Mouse (Mus musculus) layer of hippocampus, postnatal 14 days (tissue): ENCODE measurements around the gene Ccdc88b. TPM values are rescaled to one million over a fixed set of nuclear protein-coding genes. Genes with fewer than 3 reads are reported as not detected.

Experiments used
- DNase-seq, 2 experiments: peaks; one replicate each; pipeline ENCODE4 v3.0.0; 2021 to 2022; ENCODE audit warnings: low spot score in 2 of 2, mixed read lengths in 1 of 2
- total RNA-seq, 2 experiments: library from RNA; stranded (reverse); gene quantifications; 2 replicates each; pipeline ENCODE4 v1.2.3; 2021

The Ccdc88b gene
- total RNA-seq, 2 experiments from 2014 or later, result 4.1 to 5.8 TPM

DNA sequence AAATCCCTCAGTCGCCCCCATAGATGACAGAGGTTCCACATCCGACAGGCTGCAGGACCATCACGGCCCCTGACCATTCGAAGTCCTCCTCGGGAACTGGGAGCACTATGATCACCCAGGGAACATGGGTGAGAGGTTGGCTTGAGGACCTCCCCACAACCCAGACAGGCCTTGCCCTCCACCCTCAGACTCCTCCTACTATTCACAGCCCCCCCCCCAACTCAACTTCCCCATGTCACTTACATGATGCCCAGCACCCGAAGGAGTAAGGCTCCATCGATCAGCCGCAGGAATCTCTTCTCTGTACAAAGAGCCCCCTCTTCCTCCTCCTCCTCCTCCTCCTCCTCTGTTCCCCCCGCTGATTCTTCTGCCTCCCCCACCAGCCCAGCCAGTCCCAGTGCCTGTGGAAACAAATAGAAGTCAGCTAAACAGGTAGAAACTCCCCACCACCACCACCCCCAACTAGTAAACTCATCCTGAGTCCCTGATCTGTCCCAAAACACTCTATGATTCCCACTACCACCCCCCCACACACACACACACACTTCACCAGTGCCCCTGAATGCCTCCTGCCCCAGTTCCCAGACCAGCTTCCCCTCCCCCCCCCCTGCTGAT is 513 bp downstream of the Ccdc88b start:
- no peak for DNase-seq

DNA sequence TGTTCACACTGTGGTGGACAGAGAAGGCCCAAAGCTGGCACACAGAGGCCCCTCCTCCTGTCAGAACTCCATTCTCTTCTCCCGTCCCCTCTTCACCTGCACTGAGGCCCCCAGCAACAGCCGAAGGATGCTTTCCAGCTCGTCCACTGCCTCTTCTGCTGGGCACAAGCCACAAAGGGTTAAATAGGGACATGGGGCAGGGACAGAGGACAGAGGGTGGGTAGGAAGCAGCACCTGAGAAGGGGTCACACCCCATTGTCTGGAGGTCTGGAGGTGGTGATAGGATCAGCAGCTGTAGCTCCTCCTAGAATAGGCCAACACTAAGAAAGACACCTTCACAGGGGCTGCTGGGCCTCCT is 1.0 kb downstream of the Ccdc88b start:
- DNase-seq, result no peak

DNA sequence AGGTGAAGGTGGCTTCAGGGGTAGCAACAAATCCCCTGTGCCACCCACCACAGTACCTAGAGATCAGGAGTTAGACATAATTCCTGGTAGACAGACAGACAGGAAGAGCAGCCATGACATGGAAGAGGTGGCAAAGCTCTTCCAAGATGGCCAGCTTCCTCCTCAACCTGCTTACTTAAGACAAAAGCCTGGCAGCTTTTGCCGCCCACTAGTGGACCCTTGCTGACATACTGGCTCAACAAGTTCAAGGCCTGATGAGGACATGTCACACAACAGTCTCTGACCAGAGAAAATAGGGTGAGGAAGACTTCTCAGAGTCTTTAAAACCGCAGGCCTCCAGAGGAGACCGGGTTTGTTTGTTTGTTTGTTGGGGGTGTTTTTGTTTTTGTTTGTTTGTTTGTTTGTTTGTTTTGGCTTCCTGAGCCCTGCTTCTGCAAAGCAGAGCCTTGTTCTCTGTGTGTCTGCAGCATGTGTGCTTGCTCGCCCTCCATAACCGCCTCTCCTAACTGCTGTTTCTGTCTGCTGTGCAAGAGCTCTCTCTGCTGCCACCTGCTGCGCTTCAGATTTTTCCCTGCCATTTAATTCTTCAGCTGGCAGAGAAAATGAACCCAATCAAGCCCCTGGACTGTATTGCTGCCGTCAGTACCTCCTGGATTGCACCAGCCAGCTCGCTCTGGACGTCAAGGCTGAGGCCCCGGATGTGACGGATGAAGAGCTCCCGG is 1.6 kb downstream of the Ccdc88b start:
- DNase-seq, result peak; percentile 62 to 77

DNA sequence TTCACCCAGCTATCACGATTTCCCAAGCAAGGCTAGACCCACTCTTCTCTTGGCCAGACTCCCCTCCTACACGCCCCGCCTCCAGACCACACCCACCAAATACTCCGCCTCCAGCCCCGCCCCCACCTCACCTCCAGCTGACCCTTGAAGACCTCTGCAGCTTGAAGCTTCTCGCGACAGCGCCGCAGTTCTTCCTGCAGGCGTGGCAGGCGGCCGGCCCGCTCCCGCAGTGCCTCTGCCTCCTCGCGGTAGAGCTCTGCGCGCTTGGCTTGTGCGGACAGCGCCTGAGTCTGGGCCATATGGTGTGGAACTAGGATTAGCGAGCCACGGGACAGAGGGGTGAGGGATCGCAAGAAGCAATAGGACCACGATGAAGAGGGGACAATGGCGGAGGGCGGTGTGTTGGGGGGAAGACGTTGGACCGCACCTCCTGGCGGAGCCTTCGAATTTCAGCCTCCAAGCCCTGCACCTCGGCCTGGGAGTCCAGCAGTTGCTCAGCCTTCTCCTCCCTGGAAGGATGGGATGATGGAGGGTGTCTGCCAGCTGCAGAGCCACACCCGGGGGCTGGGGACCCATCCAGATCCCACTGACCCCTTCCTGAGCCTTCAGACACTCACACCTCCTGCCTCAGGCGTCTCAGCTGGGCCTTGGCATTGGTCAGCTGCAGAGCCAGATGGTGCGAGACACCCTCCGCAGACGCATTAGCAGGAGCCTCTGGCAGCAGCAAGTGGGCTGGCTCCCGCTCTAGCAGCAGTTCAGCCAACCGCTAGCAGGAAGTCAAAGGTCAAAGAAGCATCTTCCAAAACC is 2.6 kb downstream of the Ccdc88b start:
- DNase-seq, result no peak

DNA sequence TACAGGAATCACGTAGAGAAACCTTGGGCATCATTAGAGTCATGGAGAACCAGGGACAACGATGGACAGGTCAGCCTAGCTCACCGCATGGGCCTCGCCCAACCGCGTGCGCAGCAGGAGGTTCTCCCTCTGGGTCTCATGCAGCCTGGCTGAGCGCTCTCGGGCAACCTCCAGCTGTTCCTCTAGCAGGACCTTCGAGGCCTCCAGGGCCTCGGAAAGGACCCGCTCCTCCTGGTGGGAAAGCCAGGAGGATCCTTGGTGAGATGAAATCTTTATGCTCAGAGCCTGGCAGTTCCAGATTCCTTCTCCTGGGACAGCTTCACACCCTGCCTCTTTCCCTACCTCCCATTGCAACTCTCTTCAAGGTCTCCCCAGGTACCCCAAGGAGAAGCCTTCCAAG is 3.4 kb downstream of the Ccdc88b start:
- DNase-seq, result no peak

DNA sequence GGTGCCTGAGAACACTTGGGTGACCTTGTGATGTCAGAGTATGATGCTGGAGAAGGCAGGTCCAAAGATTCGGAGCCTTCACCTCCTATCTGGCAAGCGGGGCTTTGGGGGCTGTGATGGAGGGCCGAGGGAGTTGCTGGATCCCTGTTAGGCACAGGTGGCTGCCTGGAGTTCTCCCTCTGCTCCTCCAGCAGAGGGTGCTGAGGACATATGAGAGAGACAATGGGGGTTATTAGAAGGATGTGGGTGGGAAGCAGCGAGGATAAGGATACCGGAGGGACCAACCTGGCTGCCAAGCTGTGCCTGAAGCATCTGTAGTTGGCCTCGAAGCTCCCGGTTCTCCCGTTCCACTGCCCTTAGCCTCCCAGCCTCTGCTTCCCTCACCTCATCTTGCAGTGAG is 4.1 kb downstream of the Ccdc88b start:
- no peak for DNase-seq

DNA sequence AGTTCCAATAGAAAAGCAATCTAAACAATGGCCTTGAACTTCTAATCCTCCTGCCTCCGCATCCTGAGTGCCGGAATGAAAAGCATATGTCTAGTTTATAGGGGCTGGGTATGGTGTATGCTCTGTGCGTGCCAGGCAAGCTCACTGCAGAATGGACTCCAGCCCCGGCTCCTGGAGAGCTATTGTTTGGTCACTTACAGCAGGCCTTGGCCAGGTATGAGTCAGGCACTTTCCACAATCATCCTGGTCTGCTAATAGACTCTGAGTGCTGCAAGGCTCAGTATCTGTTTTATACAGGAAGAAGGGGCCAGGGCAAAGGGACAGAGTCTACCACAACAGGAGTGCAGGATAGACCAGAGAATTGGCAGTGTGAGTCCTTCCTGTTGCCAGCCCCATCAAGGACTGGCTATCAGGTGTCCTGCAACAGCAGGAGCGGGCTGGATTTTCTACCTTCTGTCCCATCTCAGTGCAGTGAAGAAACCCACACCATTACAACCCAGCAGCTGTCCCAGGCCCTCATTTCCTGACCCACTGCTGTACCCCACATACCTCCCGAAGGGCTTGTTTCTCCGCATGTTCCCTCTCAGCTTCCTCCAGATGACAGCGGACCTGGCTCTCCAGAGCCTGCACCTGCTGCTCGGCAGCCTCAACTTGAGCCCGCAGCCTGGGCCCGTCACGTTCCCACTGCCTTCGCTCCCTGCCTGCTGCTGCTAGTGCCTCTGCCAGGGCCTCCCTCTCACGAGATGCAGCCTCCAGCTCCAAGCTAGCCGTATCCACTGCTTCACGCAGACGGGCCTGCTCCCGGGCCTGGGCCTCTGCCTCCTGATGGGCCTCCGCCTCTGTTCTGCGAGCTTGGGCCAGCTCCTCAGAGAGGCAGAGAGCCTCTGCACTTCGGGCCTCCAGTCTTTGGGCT is 5.4 kb downstream of the Ccdc88b start:
- DNase-seq, result no peak

DNA sequence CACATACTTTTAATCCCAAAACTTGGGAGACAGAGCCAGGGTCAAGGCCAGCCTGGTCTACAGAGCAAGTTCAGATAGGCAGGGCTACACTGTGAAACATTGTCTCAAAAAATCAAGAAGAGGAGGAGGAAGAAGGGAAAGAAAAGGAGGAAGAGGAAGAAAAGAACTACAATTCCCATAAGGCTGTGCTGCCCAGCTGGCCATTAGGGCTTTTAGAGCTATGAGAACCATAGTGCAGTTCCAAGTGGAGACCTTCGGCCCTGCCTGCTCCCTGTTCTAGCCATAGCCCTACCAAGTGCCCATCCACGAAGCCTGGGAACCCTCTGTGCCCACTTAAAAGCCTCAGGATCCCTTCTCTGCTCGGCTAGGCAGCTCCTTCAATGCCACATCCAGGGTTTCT is 6.5 kb downstream of the Ccdc88b start:
- no peak for DNase-seq

DNA sequence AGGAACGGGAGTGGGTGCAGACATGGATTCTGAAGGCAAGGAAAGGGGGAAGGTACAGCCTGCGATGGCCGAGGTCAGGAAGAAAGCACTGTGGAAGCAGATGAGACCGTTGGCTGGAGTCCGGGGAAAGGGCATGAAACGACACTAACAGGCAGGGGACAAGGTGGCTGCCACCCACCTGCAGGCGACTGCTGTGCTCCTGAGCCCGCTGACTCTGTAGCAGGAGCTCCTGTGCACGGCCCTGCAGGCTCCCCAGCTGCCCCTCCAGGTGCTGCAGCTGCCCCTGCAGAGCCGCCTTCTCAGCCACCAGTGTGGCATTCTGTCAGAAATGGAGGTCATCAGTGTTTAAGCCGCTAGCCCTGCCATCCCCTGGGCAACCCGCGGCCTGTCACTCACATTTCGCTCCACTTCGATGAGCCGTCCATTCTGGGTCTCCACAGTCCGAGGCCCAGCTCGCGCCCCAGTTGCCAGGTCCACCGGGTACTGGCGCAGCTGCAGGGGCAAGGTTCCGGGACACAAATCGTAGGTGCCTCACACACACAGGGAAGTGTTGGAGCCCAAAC is 8.4 kb downstream of the Ccdc88b start:
- DNase-seq, result no peak

DNA sequence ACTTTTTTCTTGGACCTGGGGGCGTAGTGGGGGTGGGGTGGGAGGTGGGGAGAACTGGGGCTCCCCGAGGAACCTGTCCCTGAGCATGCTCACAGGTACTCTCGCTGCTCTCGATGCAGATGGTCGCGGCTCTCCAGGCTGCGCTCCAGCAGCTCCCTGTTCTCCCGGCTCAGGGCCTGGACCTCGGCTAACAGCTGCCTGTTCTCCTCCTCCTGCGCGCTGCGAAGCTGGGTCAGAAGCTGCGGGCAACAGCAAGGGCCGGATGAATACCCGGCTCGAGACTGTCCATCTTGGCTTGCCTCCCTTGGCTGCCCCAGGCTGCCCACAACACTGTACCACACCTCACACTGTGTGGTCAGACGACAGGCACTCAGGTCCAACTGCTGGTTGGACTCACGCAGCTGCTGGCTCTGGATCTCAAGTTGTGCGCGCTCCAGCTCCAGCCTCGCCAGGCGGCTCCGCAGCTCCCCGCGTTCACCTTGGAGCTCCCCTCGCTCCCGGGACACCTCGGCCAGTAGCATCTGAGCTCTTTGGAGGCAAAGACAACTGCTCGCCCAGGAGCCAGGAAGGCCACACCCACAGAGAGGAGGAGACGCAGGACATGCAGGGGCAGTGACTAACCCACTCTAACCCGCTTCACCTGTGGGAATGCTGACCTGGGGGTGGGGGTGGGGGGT is 10.0 kb downstream of the Ccdc88b start:
- no peak for DNase-seq

DNA sequence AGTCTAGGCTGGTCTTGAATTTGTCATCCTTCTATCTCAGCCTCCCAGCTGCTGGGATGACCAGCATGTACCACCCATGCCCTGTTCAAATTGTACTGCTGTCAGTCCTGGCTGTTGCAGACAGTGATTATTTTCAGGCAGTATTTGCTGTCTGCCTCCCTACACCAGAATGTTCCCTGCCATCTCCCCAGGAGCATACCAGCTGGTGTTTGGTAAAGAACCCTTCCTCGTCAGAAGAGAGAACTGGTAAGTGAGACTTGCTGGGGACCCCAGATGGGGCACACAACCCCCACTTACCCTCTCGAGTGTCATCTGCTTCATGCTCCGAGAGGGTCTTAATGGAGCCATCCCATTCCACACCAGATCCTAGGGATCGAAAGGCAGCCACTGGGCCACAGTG is 12.0 kb downstream of the Ccdc88b start:
- no peak for DNase-seq

DNA sequence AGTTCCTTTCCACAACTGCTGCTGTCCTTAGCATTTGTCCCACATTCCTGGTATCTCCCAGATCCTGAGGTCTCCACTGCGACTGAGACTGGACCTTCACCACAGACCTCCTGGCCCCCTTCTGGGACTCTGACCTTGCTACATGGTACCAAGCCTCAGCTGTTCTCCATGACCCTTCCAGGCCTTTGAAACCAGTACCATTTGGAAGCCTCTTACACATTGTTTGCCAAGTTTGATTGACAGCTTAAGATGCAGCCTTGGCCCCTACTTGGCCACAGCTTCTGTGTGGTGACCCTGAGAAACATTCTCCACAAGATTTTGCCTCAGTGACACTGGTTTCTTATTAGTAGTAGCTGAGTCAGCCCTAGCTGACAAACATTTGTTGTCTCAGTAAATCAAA is 15.7 kb downstream of the Ccdc88b start:
- DNase-seq, result no peak

DNA sequence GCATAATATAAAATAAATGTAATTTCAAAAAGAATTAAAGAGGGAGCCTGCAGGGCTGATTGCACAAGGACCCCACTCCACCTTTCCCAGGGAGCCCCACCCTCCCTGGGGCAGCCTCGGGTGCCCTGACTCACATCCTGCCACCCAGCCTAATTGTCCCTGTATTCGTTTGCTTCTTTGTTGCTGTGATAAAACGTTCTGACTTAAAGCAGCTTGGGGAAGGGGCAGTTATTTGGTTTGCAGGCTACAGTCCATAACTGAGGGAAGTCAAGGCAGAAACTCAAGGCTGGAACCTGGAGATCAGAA is 16.8 kb downstream of the Ccdc88b start:
- DNase-seq, result no peak

DNA sequence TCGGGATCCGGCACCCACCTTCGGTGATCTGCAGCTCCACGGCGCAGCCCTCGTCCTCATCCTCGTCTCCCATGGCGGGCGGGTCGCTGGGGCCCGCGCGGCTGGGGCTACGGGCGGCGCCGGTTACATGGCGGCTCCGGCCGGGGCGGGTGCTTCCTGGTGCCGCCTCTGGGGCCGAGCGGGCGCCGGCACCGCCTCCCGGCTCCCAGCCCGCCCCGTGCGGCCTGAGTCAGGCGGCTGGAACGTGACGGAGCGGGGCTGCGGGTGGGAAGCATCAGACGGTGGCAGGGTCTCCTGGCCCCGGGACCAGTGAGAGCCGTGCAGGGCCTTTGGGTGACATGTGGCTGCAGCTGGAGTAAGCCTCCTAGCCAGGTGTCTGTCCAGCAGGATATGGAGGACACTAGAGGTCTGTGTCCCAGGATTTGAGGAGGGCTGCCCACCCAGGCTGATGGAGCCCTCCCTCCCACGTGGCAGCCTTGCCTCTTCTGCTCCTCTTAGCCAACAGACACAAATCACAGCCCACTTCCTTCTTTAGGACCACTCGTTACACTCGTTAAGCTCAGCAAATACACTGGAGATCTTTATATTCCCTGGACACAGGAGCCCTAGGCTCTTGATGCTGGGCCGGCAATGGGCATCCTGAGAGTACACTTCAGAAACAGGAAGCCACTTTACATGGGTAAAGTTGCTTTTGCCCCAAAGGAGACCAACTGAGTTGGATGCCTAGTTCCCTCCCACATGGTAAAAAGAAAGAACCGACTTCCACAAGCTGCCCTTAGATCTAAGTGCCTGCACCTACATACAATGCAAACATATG is 17.3 kb downstream of the Ccdc88b start, which contains the start of gene Rps6ka4:
TSS of gene Rps6ka4 (minus strand) at position 162 of the 817 bp plus-strand sequence.
- DNase-seq, result peak; percentile 38 to 60

DNA sequence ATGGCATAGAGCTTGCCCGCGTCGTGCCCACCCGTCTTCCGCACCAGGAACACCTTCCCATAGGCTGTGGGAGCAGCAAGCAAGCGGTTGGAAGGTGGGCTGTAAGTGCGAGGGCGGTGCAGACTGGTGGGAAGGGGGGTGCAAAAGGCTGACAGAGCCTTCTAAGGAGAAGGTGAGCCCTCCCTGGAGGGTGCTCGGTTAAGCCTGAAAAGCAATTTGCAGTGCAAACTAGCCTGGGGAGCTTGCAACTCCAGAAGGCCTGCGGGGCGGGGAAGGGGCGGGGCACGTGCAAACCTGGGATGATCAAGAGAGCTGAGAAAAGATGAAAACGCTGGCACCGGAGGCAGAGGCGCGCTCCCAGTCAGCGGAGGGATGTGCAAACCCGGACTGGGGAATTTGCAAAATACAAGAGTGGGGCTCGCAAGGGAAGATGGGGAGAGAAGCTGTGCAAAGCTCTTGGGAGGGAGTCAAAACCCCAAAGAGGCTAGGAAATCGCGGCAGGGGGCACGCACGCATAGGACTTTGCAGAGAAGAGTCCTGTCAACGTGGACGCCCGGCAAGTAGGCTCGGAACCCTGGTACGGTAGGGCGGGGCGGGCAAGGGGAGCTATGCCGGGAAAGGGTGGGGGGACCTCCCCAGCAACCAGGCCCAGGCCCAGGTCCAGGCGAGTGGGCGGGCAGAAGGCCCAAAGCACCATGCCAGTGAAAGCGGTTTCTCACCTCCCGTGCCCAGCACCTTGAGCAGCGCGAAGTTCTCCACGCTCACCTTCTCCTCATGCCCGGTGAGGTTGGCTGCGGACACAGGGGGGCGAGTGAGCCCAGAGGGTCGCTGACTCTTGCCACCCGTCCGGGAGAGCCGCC is 18.2 kb downstream of the Ccdc88b start:
- DNase-seq, result peak in 1 of 2 experiments; percentile 48

DNA sequence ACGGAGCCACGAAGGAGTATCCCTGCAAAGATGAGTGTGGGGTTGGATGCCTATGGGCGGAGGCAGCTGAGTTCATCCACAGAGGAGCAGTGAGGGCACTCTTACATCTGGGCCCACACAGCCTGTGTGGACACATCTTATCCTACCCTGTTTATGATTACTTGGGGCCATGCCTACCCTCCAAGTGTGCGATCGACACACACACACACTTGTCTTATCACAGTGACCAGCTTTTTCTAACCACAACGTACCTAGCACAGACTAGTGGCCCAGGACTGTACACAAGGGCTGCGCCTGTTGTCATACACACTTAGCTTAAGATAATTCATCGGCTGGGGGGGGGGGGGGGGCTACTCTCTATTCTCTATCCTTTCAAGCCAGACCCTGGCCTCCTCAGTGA is 25.6 kb downstream of the Ccdc88b start:
- DNase-seq, result no peak

DNA sequence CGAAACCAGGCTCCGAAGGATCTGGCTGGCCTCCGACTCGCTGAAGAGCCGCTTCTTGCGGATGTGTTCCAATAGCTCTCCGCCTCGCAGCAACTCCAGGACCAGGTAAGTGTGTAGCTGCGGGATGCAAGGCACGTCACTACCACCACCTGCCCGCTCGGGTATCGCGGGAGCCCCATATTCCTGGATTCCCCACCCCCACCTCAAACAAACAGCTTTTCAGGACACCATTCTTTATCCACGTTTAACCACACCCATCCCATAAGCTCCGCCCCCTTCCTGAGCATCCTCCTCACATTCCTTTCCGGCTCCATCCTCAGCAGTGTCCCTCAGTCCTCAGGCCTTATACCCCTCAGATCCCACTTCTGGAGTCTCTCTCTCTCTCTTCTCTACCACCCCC is 26.7 kb downstream of the Ccdc88b start:
- no peak for DNase-seq

DNA sequence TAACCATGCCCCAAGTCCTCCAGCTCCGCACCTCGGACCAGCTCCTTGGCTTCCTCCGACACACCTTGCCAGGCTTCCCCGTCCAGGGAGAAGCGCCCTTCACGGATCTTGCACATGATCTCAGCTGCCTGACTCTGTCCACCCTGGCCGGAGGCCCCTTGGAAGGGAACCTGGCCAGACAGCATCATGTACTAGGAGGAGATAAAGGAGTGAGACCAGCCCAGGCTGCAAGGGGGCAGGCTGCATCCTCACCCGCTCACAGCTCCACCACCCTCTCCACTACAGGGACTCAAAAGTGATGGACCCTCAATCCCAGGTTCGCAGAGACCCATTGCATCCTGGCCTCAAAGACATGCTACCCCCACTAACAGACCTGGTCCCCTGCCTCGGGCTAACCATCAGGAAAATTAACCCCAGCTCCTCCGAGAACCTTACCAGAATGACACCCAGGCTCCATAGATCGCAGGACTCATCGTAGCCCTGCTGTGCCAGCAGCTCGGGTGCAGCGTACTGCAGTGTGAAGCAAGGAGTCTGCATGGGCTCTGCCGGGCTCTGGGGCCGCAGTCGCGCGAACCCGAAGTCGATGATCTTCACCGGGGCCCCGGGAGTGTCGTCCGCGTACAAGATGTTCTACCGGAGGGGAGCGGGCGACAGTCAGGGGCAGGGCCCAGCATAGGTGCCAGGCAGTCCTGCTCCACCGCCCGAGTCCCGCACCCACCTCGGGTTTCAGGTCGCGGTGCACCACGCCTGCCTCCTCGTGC is 27.3 kb downstream of the Ccdc88b start:
- DNase-seq, result no peak
